Mouse (Mus musculus) embryo, embryonic 9.5 days (tissue): ENCODE measurements around the gene Pter.
A peak's percentile ranks its signal among the peaks of the same experiment; 100 is the strongest.

Experiments
- DNase-seq: peaks from one replicate; pipeline ENCODE4 v3.0.0-alpha.2; 2017; ENCODE audit errors: extremely low spot score

The Pter gene

GRCm38 (mm10) chr2:12923804-12924591 lies at the start of gene Pter:
Gene Pter (plus strand): TSS chr2:12924041.
- peak; percentile 93 for DNase-seq

DNA sequence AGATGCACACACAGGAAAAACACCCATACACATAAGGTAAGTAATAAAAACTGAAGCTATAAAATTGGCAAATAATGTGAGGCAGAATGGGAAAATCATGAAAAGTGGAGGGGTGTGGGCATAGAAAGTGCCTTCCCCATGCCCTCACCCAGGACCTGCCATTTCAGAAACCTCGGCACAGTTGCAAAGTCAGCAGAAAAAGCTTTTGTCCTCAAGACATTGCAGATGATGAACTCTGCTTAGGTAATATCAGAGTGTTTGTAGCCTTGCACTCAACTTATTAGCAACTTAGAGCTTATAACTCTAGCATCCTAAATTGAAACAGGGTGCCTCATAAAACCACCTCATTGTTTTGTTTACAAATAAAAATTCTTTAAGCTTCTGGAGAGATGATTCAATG lies 49.6 kb upstream of the Pter start:
- no peak for DNase-seq

- DNase-seq: no peak
Observed at GRCm38 (mm10) chr2:12879492-12879891, 44.3 kb upstream of the Pter start.

DNA sequence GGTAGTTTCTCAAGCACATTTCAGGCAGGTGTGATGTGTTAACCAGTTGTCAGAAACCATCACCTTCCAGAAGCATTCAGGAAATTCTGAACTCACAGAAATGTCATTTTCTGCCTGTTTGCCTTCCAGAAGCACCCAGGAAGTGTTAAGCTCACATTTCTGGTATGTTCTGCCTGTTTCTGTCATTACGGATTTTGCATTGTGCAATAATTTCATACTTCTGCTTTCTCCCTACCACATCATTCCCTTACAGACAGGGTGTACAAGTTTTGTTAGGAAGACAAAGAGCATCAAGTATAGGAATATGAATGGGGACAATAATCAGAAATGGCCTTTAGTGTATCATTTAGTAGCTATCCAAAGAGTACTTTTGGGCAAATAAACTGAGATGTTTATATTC lies 42.8 kb upstream of the Pter start:
- DNase-seq: no peak

DNA sequence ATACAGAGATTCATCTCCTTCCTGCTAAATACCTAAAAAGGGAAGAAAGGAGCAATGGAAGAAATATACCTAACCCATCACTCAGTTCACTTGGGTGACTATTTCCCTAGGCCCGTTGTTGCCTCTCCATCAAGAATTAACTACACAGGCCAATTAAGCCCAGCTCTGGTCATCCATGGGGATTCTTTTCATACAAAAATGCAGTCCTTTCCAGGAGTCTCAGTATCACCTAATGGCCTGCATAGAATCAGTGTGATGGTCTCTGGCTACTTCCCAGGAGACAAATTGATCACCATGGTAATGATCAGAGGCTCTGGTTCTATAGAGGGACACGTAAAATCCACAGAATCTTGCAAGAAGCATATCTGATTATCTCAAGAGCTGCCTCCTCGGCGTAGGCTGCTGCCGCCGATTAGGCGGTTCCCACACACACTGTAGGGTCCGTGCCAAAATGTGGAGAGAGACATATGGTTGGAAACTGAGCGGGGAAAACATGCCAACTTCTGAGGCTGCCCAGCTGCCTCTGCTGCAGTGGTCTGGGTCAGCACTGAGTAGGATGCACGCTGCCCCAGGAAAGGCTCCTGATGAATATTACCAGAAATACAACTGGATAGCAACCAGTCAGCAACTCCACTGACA lies 40.4 kb upstream of the Pter start:
- DNase-seq: no peak

DNA sequence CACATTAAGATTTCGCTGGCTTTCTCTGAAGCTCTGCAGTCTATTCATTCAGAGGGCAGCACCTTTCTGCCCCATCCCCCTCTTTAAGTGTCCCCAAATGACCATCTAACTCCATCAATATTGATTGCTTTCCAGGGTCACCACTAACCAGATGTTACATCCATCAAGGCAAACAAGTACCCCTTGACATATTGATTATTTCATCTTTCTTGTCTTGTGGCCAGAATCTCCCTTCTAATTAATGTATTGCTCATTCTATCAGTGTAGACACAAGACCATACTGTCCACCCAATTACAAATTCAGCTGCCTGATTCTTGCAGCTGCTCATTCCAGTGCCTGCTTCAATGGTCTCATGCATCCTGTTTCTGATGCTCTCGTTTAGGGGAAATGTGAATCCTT lies 36.8 kb upstream of the Pter start:
- DNase-seq: no peak

DNA sequence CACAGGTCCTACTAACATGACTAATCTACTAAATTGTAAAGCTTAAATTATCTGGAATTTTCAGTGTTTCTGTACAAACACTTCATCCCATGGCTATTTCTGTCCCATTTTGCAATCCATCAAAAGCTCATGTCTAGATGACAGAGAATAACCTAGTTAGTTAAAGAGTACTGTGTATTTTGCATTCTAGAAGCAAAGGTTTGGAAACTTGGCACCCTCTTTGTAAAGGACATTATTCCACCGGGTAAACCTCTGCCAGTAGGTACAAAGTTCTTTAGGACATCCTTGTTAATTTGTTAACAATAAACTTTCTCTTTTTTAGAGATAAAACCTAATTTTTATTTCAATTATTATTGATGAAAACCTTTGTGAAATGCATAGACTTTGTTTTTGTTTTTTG lies 18.1 kb upstream of the Pter start:
- DNase-seq: no peak

GRCm38 (mm10) chr2:12925643-12926042 lies 1.8 kb downstream of the Pter start:
- no peak for DNase-seq

DNA sequence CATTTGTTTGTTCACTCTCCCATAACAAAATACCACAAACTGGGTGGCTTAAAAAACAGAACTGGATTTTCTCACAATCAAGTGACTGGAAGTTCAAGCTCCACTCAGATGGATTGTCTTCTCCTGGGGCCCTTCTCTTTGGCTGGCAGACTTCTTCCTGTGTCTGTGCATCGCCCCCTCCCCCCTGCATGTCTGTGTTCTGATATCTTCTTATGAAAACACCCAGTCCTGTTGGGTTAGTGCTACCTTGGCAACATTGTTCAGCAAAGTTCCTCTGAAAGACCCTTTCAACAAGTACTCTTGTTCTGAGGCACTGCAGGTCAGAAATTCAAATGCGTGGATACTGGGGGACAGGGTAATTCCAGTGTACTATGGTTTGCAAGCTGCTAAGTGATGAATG lies 6.5 kb downstream of the Pter start:
- DNase-seq: no peak

- DNase-seq: no peak
Observed at GRCm38 (mm10) chr2:12933905-12934304, 10.1 kb downstream of the Pter start.

DNA sequence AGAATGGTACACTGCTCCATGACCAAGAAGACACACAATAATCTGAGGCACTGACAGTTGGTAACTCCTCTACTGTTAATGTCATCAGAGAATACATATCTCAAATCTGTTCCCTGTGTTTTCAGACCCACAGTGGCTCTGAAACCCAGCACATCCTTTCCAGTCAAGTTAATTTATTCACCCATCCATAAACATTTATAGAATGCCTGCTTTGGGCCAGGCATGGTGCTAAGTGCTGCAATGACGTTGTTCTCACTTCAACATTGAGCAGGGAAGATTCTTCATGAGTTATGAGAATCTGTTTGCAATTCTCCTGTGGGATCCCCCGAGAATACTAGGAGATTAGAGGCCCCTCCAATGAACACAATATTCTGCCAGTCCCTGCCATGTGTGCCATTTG lies 11.4 kb downstream of the Pter start:
- no peak for DNase-seq

DNA sequence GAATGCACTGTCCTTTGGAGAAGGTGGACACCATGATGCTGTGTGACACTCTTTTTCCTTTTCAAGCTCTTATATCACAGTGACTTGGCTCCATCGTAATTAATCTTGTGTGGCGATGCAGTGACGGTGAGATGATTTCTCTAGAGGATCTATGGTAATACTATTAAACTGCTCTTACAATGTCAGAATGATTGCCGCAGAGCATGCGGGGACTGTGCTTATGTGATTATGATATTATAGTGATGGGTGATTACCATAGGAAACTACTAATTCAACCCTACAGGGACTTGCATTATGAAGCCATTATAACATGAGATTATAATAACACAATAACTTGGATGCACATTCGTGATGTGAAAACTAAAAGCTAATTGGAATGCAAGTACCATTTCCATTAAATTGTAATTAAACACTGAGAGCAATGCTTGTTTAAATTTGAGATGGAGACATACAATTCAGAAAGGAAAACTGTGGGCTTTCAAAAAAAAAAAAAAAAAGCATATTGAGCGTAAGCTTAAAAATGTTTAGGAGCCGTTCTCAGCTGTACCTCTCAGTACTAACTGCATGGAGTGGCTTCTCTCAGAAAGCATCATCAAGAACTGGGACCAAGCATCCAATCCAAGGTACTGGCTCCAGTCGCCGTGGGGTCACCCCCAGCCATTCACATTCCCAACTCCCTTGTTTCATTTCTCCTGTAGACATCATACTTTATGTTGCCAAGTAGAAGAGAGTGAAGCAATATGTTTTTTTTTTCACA lies 13.8 kb downstream of the Pter start:
- no peak for DNase-seq

DNA sequence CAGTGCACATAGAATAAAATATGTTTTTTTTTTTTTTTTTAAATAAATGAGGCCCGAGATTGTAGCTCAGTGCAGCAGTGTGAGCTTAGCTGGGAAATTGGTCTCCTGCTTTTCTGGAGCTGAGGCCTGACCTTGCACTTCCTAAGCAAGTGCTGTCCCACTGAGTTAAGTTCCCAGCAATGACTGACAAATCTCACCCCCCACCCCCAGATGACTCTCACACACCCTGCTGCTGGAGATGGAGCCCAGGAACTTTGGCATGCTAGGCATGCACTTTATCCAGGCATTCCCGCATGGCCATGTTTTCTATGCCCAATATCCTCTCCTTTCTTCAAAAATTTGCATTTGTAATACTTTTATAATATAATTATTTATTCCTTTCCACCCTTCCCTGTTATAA lies 14.8 kb downstream of the Pter start:
- DNase-seq: no peak

GRCm38 (mm10) chr2:12956703-12957424 lies 33.0 kb downstream of the Pter start:
- DNase-seq: no peak

DNA sequence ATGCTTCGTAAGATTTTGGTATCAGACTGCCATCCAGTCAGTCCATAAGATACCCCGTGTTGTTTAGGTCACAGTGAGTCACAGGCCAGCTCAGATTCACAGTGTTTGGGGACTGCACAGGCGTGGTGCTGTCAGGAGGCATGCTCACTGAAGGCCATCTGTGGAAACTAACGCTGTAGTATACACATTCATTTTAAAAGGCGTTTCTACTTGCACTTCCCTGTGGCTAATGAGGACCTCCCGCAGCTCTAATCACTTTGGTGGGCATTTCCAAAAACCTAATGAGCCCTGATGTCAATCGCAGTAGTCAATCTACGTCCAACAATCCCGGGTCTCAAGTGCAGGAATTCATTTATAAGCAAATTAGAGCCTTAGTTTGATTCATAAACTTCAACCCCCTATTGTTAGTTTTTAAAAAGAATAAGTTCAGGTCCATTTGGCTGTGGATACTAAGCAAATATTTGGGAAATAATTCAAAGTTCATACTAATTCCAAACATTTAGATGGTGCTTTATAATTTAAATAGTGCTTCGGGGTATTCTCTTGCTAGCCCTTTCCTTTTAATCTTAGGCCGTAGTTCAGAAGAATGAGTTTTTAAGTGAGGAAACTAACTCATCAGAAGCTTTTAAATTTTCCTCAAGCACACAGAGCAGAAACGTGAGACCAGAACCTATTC lies 46.3 kb downstream of the Pter start:
- DNase-seq: no peak

DNA sequence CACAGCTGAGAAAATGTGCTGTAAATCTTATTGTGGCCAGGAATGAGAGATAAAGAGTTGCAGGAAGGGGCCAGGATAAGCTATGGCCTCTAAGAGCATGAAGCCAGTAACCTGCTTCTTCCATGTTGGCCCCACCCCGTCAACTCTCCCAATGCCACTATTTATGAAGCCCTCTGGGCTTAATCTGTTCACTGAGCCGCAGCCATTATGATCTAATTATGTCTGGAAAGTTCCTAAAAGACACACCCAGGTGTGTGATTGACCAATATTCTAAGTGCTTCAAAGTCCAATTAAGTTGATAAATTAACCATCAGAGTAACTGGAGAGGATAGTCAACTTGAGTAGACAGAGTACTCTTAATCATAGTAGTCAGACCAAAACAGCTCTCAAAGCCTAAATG lies 49.9 kb downstream of the Pter start:
- DNase-seq: no peak

DNA sequence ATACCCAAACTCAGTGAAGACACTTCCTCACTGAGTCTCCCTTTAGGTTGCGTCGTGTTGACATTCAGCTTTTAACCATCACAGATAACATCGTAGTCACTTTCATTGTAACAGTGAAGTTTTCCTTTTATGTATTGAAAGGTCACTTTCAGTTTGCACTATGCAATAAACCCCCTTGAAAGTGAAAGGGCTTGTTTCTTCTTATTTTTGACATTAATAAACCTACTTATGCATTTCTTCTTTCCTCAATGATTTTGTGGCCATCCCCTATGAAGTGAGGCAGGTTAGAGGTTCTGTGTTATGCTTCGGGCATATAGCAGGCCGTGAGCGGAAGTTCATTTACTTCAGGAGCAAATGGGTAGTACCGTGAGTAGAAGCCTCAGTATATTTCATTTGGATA lies 53.5 kb downstream of the Pter start:
- no peak for DNase-seq

DNA sequence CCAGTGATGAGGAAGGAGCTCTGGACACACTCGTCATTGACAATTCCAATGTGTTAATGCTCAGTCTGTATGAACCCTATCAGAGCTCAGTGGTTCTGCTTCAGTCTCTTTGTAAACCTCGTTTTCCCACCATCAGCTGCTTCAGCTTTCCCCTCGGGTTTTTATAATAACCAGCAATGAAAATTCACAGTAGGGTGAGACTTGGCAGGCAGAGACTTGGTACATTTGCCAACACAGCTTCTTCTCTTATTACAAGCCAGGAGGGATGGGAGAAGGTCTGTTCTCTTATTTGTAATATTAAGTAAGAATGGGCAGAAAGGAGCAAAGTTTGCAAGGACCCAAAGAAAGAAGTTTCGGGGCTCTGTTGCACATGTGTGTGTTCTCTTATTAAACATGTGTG lies 54.9 kb downstream of the Pter start:
- no peak for DNase-seq

- DNase-seq: peak; percentile 10
Observed at GRCm38 (mm10) chr2:12984901-12985732, 61.3 kb downstream of the Pter start.

DNA sequence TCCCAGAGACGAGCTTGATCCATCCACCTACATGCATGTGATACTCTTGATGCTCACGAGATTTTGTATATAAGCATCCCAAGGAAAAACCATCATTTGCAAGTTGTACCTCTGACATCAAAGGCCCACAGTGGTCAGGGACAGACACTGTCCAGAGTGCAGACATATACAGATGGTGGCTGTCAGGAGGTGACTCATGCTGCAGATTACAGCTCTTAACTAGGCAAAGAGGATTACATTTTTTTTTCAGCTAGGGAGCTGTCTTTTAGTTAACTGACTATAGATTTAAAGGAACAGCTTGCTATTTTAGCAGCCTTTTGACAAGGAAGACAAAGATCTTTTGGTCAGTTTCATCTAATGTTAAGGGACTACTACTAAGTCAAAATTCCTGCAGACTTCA lies 76.2 kb downstream of the Pter start:
- DNase-seq: no peak

GRCm38 (mm10) chr2:13008433-13008832 lies 84.6 kb downstream of the Pter start:
- no peak for DNase-seq
